Mouse (Mus musculus): ENCODE measurements around the gene Lemd2.

Lemd2 gene

GRCm38 (mm10) chr17:27228216-27228915, 24.1 kb upstream of the Lemd2 start:
- peak; percentile 62 for DNase-seq (ENCODE audit: low read depth, low spot score)

- no peak for DNase-seq (ENCODE audit: low read depth, low spot score)
Measured at GRCm38 (mm10) chr17:27227258-27227657, 23.0 kb upstream of the Lemd2 start.

GRCm38 (mm10) chr17:27226701-27227100, 22.4 kb upstream of the Lemd2 start:
- no peak for DNase-seq (ENCODE audit: low read depth, low spot score)

GRCm38 (mm10) chr17:27225801-27226200, 21.5 kb upstream of the Lemd2 start:
- DNase-seq (ENCODE audit: low read depth, low spot score), result no peak

GRCm38 (mm10) chr17:27223821-27224220, 19.6 kb upstream of the Lemd2 start:
- DNase-seq (ENCODE audit: low read depth, low spot score), result no peak

GRCm38 (mm10) chr17:27221562-27221961, 17.3 kb upstream of the Lemd2 start:
- DNase-seq (ENCODE audit: low read depth, low spot score), result no peak

- no peak for DNase-seq (ENCODE audit: low read depth, low spot score)
Measured at GRCm38 (mm10) chr17:27218916-27219315, 14.6 kb upstream of the Lemd2 start.

GRCm38 (mm10) chr17:27218364-27218763, 14.1 kb upstream of the Lemd2 start:
- no peak for DNase-seq (ENCODE audit: low read depth, low spot score)

GRCm38 (mm10) chr17:27212768-27213525, 8.7 kb upstream of the Lemd2 start:
- peak; percentile 46 for DNase-seq (ENCODE audit: low read depth, low spot score)

GRCm38 (mm10) chr17:27212006-27212405, 7.7 kb upstream of the Lemd2 start:
- no peak for DNase-seq (ENCODE audit: low read depth, low spot score)

GRCm38 (mm10) chr17:27207113-27207707, 2.9 kb upstream of the Lemd2 start:
- peak; percentile 78 for DNase-seq (ENCODE audit: low read depth, low spot score)

GRCm38 (mm10) chr17:27203358-27204074, 753 bp downstream of the Lemd2 start:
- peak; percentile 39 for DNase-seq (ENCODE audit: low read depth, low spot score)

GRCm38 (mm10) chr17:27202919-27203357, 1.3 kb downstream of the Lemd2 start:
- DNase-seq (ENCODE audit: low read depth, low spot score), result peak; percentile 63

GRCm38 (mm10) chr17:27201981-27202380, 2.3 kb downstream of the Lemd2 start:
- peak; percentile 69 for DNase-seq (ENCODE audit: low read depth, low spot score)

- DNase-seq (ENCODE audit: low read depth, low spot score), result no peak
Measured at GRCm38 (mm10) chr17:27200801-27201200, 3.5 kb downstream of the Lemd2 start.

GRCm38 (mm10) chr17:27199864-27200263, 4.4 kb downstream of the Lemd2 start:
- DNase-seq (ENCODE audit: low read depth, low spot score), result no peak

GRCm38 (mm10) chr17:27199205-27199604, 5.1 kb downstream of the Lemd2 start:
- no peak for DNase-seq (ENCODE audit: low read depth, low spot score)

- no peak for DNase-seq (ENCODE audit: low read depth, low spot score)
Measured at GRCm38 (mm10) chr17:27196206-27196605, 8.1 kb downstream of the Lemd2 start.

- no peak for DNase-seq (ENCODE audit: low read depth, low spot score)
Measured at GRCm38 (mm10) chr17:27194258-27195185, 9.7 kb downstream of the Lemd2 start.

GRCm38 (mm10) chr17:27191804-27192203, 12.5 kb downstream of the Lemd2 start:
- no peak for DNase-seq (ENCODE audit: low read depth, low spot score)

- no peak for DNase-seq (ENCODE audit: low read depth, low spot score)
Measured at GRCm38 (mm10) chr17:27191189-27191588, 13.1 kb downstream of the Lemd2 start.
